In the genomic region with DNA sequence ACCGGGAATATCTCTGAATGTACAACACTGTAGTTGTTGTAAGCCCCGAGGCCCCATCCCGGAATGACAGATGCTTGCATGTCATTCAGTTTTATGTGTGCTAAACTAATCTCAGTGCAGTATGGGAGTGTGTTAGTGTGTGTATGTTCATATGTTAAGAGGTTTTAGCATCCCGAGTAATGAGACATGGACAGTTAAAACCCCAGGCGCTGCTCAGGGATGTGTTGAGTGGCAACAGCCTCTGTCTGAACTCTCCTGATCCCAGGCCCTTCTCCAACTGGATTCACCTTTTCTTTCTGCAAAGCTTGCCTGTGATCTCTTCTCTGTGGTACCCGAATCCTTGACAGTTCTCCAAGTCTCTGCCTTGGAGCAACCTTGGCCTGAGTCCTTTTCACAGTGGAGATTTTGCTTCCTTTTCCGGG, we compare ENCODE assay signal across 13 mouse cellular contexts. TPM values are rescaled to one million over a fixed set of nuclear protein-coding genes. Genes with fewer than 3 reads are reported as not detected.
DNase-seq lines count a peak whose midpoint lies in the region; ATAC-seq and TF ChIP-seq lines count a peak whose summit lies in the region.
"Had no signal": no experiment of that assay in that cellular context is flagged by ENCODE, and none has a peak within 500 bp of the region (broad histone marks: within the 10 kb centered on the region; RNA-seq: fewer than 3 reads in every experiment).

No protein-coding gene starts in this region.

- H3K79me2 ChIP-seq in liver, adult 2 months (ENCODE audit: control insufficient read depth, insufficient read depth, low read length), result peaks cover 24% of the 10 kb centered on the region

- no peaks in the 10 kb centered on the region for H3K9me3 ChIP-seq in forebrain, embryonic 16.5 days (ENCODE audit: control insufficient read depth, low read length)
- H3K9me3 ChIP-seq in forebrain, embryonic 10.5 days, result no peaks in the 10 kb centered on the region
- no peaks in the 10 kb centered on the region for H3K9me3 ChIP-seq in liver, postnatal 0 days (ENCODE audit: low read length)
- no peaks in the 10 kb centered on the region for H3K9me3 ChIP-seq in neural tube, embryonic 14.5 days (ENCODE audit: control insufficient read depth, low read length)
- H3K9me3 ChIP-seq: heart, embryonic 10.5 days had no signal

- no peak overlapping the region for H3K4me3 ChIP-seq in forebrain, embryonic 16.5 days (replicated peaks; ENCODE audit: low read length)
- no peak overlapping the region for H3K4me3 ChIP-seq in forebrain, embryonic 10.5 days
- H3K4me3 ChIP-seq in liver, adult 2 months (ENCODE audit: insufficient read depth, low read depth, low read length), result no peak overlapping the region
- no peak overlapping the region for H3K4me3 ChIP-seq in liver, postnatal 0 days (ENCODE audit: low read depth, low read length)
- H3K4me3 ChIP-seq in neural tube, embryonic 14.5 days (ENCODE audit: low read depth, low read length), result no peak overlapping the region
- H3K4me3 ChIP-seq: erythroblast, embryonic 14.5 days; heart, embryonic 10.5 days had no signal

- peaks cover 19% of the 10 kb centered on the region for H3K4me1 ChIP-seq in forebrain, embryonic 16.5 days (replicated peaks; ENCODE audit: control insufficient read depth, insufficient read depth, low read length)
- peaks cover 17% of the 10 kb centered on the region for H3K4me1 ChIP-seq in forebrain, embryonic 10.5 days
- peaks cover 19% of the 10 kb centered on the region for H3K4me1 ChIP-seq in liver, adult 2 months (ENCODE audit: control insufficient read depth, insufficient read depth, low read length)
- peaks cover 3% of the 10 kb centered on the region for H3K4me1 ChIP-seq in liver, postnatal 0 days (ENCODE audit: insufficient read depth)
- H3K4me1 ChIP-seq in neural tube, embryonic 14.5 days (ENCODE audit: control insufficient read depth, insufficient read depth, low read length), result peaks cover 33% of the 10 kb centered on the region

- no peak for TF ChIP-seq CTCF in liver, adult 2 months (IDR thresholded peaks at IDR 0.05; ENCODE audit: low read depth, low read length)
- no peak for TF ChIP-seq CTCF in liver, postnatal 0 days (IDR thresholded peaks at IDR 0.05; ENCODE audit: low read depth)

- ATAC-seq in forebrain, embryonic 16.5 days, result peak; percentile 66
- no peak for ATAC-seq in liver, postnatal 0 days
- ATAC-seq in neural tube, embryonic 14.5 days (ENCODE audit: low read depth), result peak; percentile 82

- TF ChIP-seq POLR2A in liver, adult 2 months (IDR thresholded peaks at IDR 0.05; ENCODE audit: extremely low read depth, insufficient read depth, low read length), result no peak

- DNase-seq in forebrain, embryonic 10.5 days (ENCODE audit: extremely low spot score, low spot score), result no peak
- DNase-seq in liver, adult 2 months (ENCODE audit: extremely low read depth, low read depth, low spot score), result no peak
- no peak for DNase-seq in liver, postnatal 0 days
- DNase-seq in cerebellum, adult 9-10 months, result peak; percentile 80
- no peak for DNase-seq in heart, postnatal 14 days
- DNase-seq in frontal cortex, postnatal 10 days (ENCODE audit: low spot score in 2 of 2), result no peak
- DNase-seq: liver; thymus, postnatal 25 days had no signal

- H3K9ac ChIP-seq in forebrain, embryonic 16.5 days (replicated peaks; ENCODE audit: low read depth, low read length), result no peak overlapping the region
- H3K9ac ChIP-seq in liver, adult 2 months (ENCODE audit: low read depth, low read length), result no peak overlapping the region
- H3K9ac ChIP-seq in liver, postnatal 0 days (replicated peaks), result no peak overlapping the region
- H3K9ac ChIP-seq in neural tube, embryonic 14.5 days (replicated peaks; ENCODE audit: low read depth, low read length), result no peak overlapping the region

- H3K36me3 ChIP-seq in forebrain, embryonic 16.5 days (ENCODE audit: control insufficient read depth, insufficient read depth), result no peaks in the 10 kb centered on the region
- no peaks in the 10 kb centered on the region for H3K36me3 ChIP-seq in forebrain, embryonic 10.5 days (replicated peaks)
- no peaks in the 10 kb centered on the region for H3K36me3 ChIP-seq in liver, adult 2 months (ENCODE audit: control insufficient read depth, insufficient read depth, low read length)
- no peaks in the 10 kb centered on the region for H3K36me3 ChIP-seq in liver, postnatal 0 days (replicated peaks; ENCODE audit: insufficient read depth, low read length)
- H3K36me3 ChIP-seq in neural tube, embryonic 14.5 days (ENCODE audit: control insufficient read depth, insufficient read depth, low read length), result no peaks in the 10 kb centered on the region
- H3K36me3 ChIP-seq: heart, embryonic 10.5 days had no signal

- 67% methylated on average over 7 of the region's 7 CpGs for WGBS in forebrain, embryonic 16.5 days
- WGBS in forebrain, embryonic 10.5 days, result 88% methylated on average over 7 of the region's 7 CpGs
- WGBS in liver, adult 2 months, result 79% methylated on average over 7 of the region's 7 CpGs
- 70% methylated on average over 7 of the region's 7 CpGs for WGBS in liver, postnatal 0 days (ENCODE audit: insufficient replicate concordance)
- 50% methylated on average over 7 of the region's 7 CpGs for WGBS in neural tube, embryonic 14.5 days

- H3K27ac ChIP-seq in forebrain, embryonic 16.5 days (ENCODE audit: low read length), result no peak overlapping the region
- no peak overlapping the region for H3K27ac ChIP-seq in forebrain, embryonic 10.5 days
- 0 out of 2 replicates have a peak overlapping the region, but pooled peaks have one; percentile 16 for H3K27ac ChIP-seq in liver, adult 2 months (replicated peaks; ENCODE audit: insufficient read depth, low read depth, low read length)
- H3K27ac ChIP-seq in liver, postnatal 0 days (ENCODE audit: low read depth), result no peak overlapping the region
- peak overlapping the region; percentile 6; the same call in 1 of the 2 replicates for H3K27ac ChIP-seq in neural tube, embryonic 14.5 days (ENCODE audit: low read depth, low read length)

- intact Hi-C loops in heart, postnatal 14 days (cut with DNase I), result no loop called here

- no peak for TF ChIP-seq EP300 in liver, postnatal 0 days (IDR thresholded peaks at IDR 0.05; ENCODE audit: low read depth)

- H3K27me3 ChIP-seq in forebrain, embryonic 16.5 days (replicated peaks; ENCODE audit: control insufficient read depth, insufficient read depth, low read length), result no peaks in the 10 kb centered on the region
- H3K27me3 ChIP-seq in forebrain, embryonic 10.5 days (ENCODE audit: poor library complexity, severe bottlenecking), result no peaks in the 10 kb centered on the region
- H3K27me3 ChIP-seq in liver, adult 2 months (ENCODE audit: control insufficient read depth, insufficient read depth, low read length), result no peaks in the 10 kb centered on the region
- H3K27me3 ChIP-seq in liver, postnatal 0 days (ENCODE audit: insufficient read depth, low read length), result no peaks in the 10 kb centered on the region
- H3K27me3 ChIP-seq in neural tube, embryonic 14.5 days (ENCODE audit: control insufficient read depth, insufficient read depth, low read length), result no peaks in the 10 kb centered on the region

- H3K4me2 ChIP-seq in forebrain, embryonic 16.5 days (ENCODE audit: low read length), result no peak overlapping the region
- H3K4me2 ChIP-seq in liver, postnatal 0 days (ENCODE audit: low read depth, low read length), result no peak overlapping the region
- no peak overlapping the region for H3K4me2 ChIP-seq in neural tube, embryonic 14.5 days (ENCODE audit: low read depth, low read length)

RNA-seq across cellular contexts. Expression of a gene that starts 52.5 kb away (rescaled TPM):
- 24.4 and 41.6 TPM in 2 replicates for polyA plus RNA-seq in forebrain, embryonic 16.5 days (2015; fragmentation: Nextera tagmentation; extraction: Ambion mirVana)
- polyA plus RNA-seq in forebrain, embryonic 10.5 days (2016; fragmentation: Nextera tagmentation; extraction: Ambion mirVana), result 12.9 and 16.2 TPM in 2 replicates
- total RNA-seq in liver, adult 2 months (2014; rRNA removed), result 21.5 and 26.8 TPM in 2 replicates
- polyA plus RNA-seq in liver, adult 2 months (2012; rRNA removed), result 5.8 and 5.9 TPM in 2 replicates
- polyA plus RNA-seq in liver, postnatal 0 days (2015; fragmentation: Nextera tagmentation; extraction: Ambion mirVana), result 1.3 and 1.4 TPM in 2 replicates
- polyA plus RNA-seq in neural tube, embryonic 14.5 days (2014; fragmentation: Nextera tagmentation; extraction: Ambion mirVana), result 43.0 and 45.4 TPM in 2 replicates
- total RNA-seq in heart, postnatal 14 days (2021), result 10 to 100 TPM; 16.4 to 17.2 TPM
- total RNA-seq: megakaryocyte-erythroid progenitor cell, adult 5-6 weeks had no signal

RNA-seq across cellular contexts. Expression of a gene that starts 52.6 kb away (rescaled TPM):
- 30.5 and 33.4 TPM in 2 replicates for polyA plus RNA-seq in forebrain, embryonic 16.5 days (2015; fragmentation: Nextera tagmentation; extraction: Ambion mirVana)
- polyA plus RNA-seq in forebrain, embryonic 10.5 days (2016; fragmentation: Nextera tagmentation; extraction: Ambion mirVana), result 36.6 and 37.3 TPM in 2 replicates
- 10.9 and 14.0 TPM in 2 replicates for total RNA-seq in liver, adult 2 months (2014; rRNA removed)
- 2.8 and 3.3 TPM in 2 replicates for polyA plus RNA-seq in liver, adult 2 months (2012; rRNA removed)
- polyA plus RNA-seq in liver, postnatal 0 days (2015; fragmentation: Nextera tagmentation; extraction: Ambion mirVana), result 7.9 and 8.3 TPM in 2 replicates
- polyA plus RNA-seq in neural tube, embryonic 14.5 days (2014; fragmentation: Nextera tagmentation; extraction: Ambion mirVana), result 30.6 and 31.2 TPM in 2 replicates
- 10 to 100 TPM; 11.7 to 12.6 TPM for total RNA-seq in heart, postnatal 14 days (2021)

Comparison
In these comparisons a context has a peak if more than half of its experiments do, and no peak if none do; other contexts are left out.
1. H3K27ac ChIP-seq: peak in liver, adult 2 months (single experiment) and neural tube, embryonic 14.5 days (single experiment); none in forebrain, embryonic 16.5 days (single experiment), forebrain, embryonic 10.5 days (single experiment) and liver, postnatal 0 days (single experiment).